Mouse (Mus musculus): ENCODE results near the gene Lcp1.
A peak's percentile ranks its signal among the peaks of the same experiment; 100 is the strongest.

Gene Lcp1

GRCm38 (mm10) chr14:75177400-75177799 is 46.5 kb downstream of the Lcp1 start:
- DNase-seq, result no peak

DNA sequence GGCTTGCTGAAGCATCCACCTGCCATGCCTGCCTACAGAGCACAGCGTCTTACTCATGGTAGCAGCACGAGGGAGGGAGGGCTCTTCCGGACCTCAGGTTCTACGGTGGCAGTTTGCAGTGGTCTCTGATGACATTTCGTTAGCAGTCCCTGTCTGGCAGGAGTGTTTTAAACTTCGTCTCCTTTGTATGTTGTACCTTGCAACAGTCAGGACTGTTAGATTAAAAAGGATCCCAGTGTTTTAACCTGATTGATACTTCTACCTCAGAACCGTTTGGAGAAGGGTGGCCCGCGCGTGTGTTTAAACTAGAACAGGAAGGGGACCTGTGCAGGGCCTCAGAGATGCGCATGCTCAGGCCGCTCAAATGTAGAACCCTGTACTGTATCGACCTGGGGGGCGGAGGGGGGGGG is 47.5 kb downstream of the Lcp1 start:
- DNase-seq, result no peak

- DNase-seq, result no peak
Measured at GRCm38 (mm10) chr14:75178801-75179211, 47.9 kb downstream of the Lcp1 start.

DNA sequence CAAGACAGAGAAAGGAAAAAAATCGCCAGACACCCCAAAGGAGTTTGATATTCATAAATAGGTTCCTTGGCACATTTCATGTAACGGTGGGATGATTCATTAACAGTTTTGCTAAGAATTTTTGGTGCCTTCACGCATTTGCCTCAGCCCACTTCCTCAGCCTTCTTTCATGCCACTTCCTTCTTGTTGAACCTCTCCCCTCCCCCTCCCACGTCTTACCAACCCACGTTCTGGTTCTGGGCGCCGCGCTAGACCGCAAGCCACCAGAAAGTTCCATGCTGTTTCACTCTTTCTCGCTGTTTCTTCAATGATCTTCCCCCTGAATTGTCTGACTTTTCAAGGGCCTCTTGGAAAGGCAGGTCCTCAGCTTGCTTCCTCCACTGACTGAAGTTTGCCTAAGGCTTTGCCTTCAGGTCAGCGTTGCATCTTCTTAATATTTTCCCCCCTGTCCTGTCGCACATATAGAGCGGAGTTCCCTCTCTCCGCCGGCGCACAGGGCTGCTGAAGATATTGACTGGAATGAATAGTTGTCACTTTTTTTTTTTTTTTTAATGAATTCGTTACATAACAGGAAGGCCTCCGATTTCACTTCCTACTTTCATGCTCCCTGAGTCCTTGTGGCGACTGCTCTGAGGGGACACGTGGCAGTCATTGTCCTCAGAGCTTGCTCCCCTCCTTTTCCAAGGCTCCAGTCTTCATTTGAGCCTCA is 48.5 kb downstream of the Lcp1 start:
- DNase-seq, result no peak

- DNase-seq, result no peak
Measured at GRCm38 (mm10) chr14:75180551-75180978, 49.7 kb downstream of the Lcp1 start.

- no peak for DNase-seq
Measured at GRCm38 (mm10) chr14:75181062-75181935, 50.4 kb downstream of the Lcp1 start.

DNA sequence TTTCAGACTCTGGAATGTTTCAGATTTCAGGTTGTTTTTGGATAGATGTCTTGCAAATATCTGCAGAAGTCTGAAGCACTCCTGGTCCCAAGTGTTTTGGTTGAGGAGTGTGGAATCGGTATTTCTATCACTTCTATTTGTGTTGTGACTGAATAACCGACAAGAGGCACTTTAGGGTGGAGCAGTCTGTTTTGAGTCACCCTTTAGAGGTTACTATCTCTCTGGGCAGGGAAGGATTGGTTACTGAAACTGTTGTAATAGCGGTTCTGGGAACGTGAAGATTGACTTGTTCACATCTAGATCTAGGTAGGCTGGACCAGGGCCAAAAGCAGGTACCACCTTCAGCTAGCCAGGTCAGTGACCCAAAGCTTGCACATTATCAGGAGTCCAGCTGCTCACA is 51.5 kb downstream of the Lcp1 start:
- no peak for DNase-seq

DNA sequence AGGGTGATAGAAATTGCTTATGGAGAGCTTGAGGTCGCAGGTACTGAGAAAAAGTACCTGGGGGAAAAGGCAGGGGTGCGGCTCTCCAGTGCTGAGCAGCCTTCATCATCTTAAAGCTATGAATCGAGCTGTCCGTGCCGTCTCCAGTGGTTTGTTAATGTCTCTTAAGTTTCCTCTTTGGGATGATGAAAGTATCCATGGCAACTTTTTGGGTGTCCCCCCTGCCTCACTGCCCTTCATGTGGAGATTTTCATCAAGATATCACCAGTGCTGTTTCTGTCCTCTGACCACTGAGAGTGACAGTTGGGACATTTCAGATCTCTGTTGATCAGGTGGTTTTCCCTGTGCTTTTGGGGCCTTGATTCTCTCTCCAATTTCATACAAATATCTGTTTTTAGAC is 51.9 kb downstream of the Lcp1 start:
- no peak for DNase-seq

- DNase-seq, result no peak
Measured at GRCm38 (mm10) chr14:75184069-75184790, 53.3 kb downstream of the Lcp1 start.

- DNase-seq, result no peak
Measured at GRCm38 (mm10) chr14:75185796-75186594, 55.1 kb downstream of the Lcp1 start.

- DNase-seq, result no peak
Measured at GRCm38 (mm10) chr14:75186858-75187415, 56.0 kb downstream of the Lcp1 start.

DNA sequence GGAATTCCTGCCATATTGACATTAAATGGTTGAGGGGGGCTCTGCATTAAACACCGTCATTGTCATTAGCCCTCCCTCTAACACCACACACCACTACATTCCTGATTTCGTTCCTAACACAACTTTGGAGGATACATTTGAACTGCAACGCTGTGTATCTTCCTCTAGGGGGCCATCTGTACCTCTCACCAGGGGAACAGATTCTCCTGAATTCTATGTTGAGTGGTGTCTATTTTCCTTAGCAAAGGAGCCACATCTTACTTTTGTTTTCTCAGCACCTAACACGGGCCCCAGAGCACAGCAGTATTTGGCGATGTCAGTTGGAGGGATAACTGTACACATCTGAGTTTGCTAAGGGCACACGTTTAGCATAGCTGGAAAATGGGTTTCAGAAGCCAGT is 57.6 kb downstream of the Lcp1 start:
- DNase-seq, result no peak

DNA sequence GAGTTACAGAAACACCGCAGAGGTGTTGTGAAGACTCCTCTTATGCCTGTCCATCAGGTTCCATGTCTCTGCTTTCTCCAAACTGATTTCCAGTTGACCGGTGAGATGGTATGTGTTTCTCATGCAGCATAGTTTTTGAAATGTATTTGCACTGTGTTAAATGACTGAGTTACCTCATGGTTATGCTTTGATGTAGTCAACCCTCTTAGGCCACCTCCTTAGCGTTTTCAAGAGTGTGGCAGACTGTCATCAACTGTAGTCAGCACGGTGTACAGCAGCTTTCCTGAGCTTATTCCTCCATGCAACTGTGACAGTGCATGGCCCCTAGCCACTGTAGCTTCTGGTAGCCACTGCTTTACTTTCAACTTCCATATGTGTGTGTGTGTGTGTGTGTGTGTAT is 58.1 kb downstream of the Lcp1 start:
- DNase-seq, result no peak

DNA sequence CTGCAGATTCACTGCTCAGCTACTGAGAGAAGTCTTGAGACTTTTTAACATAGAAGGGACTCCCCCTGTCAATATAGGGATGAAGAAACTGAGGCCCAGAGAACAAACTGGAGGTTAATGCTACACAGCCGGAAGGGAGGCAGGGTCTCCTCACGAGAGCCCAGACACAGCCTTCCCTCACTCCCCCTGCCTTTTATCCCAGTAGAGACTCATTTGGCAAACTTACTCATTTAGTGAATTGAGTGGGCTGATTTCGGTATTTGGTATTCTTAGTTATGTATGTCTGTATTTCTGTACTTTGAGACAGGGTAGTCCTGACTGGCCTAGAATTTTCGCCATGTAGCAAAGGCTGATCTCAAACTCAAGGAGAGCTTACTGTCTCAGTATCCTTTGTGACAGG is 59.8 kb downstream of the Lcp1 start:
- DNase-seq, result no peak

DNA sequence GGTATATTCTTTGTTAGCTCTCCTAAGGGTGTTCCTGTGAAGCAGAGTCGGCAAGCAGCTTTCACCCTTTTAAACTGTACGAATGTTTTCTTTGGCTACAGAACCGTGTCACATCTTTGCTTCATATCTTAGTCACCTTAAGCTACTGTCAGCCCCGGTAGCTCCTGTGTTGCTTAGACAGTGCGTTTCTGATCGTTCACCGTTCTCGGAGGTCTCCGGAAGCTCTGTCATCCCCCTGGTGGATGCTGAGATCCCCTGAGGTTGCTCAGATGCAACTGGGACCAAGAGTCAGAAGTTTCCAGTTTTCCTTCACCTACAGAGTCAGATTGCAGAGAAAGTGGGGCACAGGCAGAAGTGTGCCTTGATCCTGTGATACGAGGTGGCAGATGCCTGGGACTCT is 61.5 kb downstream of the Lcp1 start:
- DNase-seq, result no peak

- DNase-seq, result no peak
Measured at GRCm38 (mm10) chr14:75192858-75193257, 62.0 kb downstream of the Lcp1 start.

DNA sequence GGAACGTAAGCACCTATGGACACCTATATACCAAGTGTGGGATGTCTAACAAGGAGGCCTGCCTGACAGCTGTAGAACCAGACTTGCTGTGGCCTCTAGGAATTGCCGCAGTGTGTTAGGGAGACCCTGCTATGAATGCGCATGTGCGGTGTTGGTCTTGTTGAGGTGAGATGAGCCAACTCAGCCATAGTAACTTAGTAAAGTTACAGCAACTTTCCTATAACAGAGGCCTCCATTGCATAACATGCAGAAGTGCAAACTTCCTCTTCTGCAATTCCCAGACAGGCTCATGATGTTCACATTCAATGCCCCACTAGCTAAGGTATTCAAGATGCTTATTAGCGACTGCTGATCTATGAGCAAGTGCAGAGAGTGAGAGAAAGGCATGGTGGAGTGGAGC is 64.6 kb downstream of the Lcp1 start:
- no peak for DNase-seq

DNA sequence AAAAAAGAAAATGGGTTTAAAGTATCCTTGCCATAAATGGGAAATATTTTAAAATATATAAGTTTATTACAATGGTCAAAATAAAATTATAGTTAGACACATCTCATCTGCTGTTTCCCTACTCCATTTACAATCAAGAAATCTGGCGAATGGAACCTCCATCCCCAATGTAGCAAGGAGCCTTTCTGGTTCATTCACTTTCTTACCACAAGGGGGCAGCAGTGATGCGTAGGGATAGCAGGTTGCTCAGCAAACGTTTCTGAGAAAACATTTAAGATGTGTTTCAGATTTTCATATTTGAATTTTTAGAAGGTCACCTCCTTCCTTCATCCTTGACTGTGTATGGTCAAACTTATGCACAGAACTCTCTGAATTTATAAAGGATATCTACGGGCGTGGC is 66.1 kb downstream of the Lcp1 start:
- peak; percentile 47 to 75 for DNase-seq

- no peak for DNase-seq
Measured at GRCm38 (mm10) chr14:75197660-75198059, 66.8 kb downstream of the Lcp1 start.

- DNase-seq, result no peak
Measured at GRCm38 (mm10) chr14:75205363-75206051, 74.6 kb downstream of the Lcp1 start.

DNA sequence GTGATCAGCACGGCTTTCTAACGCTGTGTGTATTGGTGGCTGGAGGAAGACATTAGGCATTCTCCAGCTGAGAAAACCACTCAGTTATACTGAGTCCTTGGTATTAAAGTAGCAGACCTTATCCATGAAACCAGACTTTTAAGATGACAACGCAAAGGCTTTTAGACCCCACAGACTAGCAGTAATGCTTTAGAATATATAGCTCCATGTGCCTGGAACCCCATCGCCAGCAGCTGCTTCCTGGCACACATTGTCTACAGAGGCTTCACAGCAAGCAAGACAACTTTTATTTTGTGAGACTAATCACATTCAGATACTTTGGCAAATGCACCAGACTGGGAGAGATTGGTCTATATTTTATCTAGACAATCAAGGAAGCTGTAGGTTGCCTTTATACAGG is 75.4 kb downstream of the Lcp1 start:
- no peak for DNase-seq
